Mouse (Mus musculus): ENCODE measurements around the gene Mroh2a. TPM values are rescaled to one million over a fixed set of nuclear protein-coding genes. Genes with fewer than 3 reads are reported as not detected.

Gene Mroh2a
- polyA plus RNA-seq, 1 experiment, result not detected

DNA sequence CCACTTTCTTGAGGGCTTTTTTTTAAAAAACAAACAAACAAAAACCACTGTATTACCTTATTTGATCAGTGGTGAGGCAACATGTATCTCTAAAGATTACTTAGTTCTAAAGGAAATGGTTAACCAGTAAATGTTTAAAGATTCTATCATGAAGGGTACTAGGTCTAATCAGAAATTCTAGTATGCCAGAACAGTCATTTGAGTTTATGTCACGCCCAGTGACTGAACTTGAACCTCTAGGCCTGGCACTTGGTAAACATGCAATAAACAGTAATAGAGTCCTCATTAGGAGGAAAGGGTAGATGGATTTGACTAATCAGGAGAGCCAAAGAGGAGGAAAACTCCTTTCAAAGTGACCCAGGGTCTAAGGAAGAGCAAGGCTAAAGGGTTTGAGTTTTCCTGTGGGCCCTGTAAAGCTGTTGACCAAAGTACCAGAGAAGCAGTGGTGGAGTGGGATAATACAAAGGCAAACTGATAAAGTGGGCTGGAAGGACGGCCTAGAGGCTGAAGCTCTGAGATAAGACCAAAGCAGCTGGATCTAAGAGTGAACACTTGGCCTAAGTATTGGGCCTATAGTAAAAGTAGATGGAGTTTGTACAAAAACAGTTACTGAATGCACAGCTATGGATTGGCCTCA lies 19.8 kb upstream of the Mroh2a start:
- 92% methylated on average over 2 of the region's 2 CpGs for WGBS
- TF ChIP-seq CTCF (IDR thresholded peaks at IDR 0.05; ENCODE audit: insufficient read depth, low read depth, low read length) (no peak), POLR2A (IDR thresholded peaks at IDR 0.05; ENCODE audit: insufficient read depth, low read depth, low read length) (no peak)
- Histone ChIP-seq H3K4me1 (ENCODE audit: control insufficient read depth, insufficient read depth, low read length) (peaks cover 11% of the 10 kb centered on the region), H3K4me3 (ENCODE audit: insufficient read depth, low read depth, low read length) (no peak overlapping the region), H3K27ac (ENCODE audit: insufficient read depth, low read depth, low read length) (no peak overlapping the region)

DNA sequence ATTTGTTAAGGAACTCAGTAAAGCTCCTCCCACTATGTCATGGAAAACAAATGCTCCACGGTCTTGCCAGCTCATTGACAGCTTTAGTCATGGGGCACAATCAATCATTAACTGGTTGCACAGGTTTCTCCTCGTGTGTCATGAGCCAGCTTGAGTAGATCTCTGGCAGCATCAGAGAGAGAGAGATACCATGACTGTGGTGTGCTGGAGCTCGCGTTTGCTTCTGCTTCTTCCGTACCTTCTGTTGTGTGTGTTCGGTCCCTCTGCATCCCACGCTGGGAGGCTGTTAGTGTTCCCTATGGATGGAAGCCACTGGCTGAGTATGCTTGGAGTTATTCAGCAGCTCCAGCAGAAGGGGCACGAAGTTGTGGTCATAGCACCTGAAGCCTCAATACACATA lies 15.0 kb upstream of the Mroh2a start, which contains the start of gene Ugt1a1:
Ugt1a1 (plus strand) TSS at position 148 of the 400 bp plus-strand sequence.
- Histone ChIP-seq H3K27ac (ENCODE audit: insufficient read depth, low read depth, low read length) (no peak within 1 kb of the TSS), H3K4me1 (ENCODE audit: control insufficient read depth, insufficient read depth, low read length) (no peaks in the 10 kb centered on the region), H3K4me3 (ENCODE audit: insufficient read depth, low read depth, low read length) (no peak within 1 kb of the TSS)
- TF ChIP-seq CTCF (IDR thresholded peaks at IDR 0.05; ENCODE audit: insufficient read depth, low read depth, low read length), result no peak
- no peak for TF ChIP-seq POLR2A (IDR thresholded peaks at IDR 0.05; ENCODE audit: insufficient read depth, low read depth, low read length)
- 67% methylated on average over 8 of the region's 8 CpGs for WGBS

DNA sequence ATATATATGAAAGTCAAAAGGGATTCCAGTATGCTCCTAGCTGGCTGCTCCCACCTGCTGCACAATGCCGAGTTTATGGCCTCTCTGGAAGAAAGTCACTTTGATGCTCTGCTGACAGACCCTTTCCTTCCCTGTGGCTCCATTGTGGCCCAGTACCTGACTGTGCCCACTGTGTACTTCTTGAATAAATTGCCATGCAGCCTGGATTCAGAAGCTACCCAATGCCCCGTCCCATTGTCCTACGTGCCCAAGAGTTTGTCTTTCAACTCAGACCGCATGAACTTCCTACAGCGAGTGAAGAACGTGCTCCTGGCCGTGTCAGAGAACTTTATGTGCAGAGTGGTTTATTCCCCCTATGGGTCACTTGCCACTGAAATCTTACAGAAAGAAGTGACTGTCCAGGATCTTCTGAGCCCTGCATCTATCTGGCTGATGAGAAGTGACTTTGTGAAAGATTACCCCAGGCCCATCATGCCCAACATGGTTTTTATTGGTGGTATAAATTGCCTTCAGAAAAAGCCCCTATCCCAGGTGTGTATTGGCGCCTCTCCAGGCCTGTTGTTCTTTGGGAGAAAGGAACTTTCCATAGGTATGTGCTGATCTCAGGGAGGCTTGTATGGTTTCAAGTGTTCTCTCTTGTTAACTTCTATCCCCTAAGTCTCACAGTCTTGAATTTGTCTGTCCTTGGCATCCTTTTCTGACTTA lies 14.3 kb upstream of the Mroh2a start:
- no peak overlapping the region for H3K27ac ChIP-seq (ENCODE audit: insufficient read depth, low read depth, low read length)
- TF ChIP-seq CTCF (IDR thresholded peaks at IDR 0.05; ENCODE audit: insufficient read depth, low read depth, low read length) (no peak), POLR2A (IDR thresholded peaks at IDR 0.05; ENCODE audit: insufficient read depth, low read depth, low read length) (no peak)
- WGBS, result 63% methylated on average over 8 of the region's 8 CpGs
- no peaks in the 10 kb centered on the region for H3K4me1 ChIP-seq (ENCODE audit: control insufficient read depth, insufficient read depth, low read length)
- no peak overlapping the region for H3K4me3 ChIP-seq (ENCODE audit: insufficient read depth, low read depth, low read length)

DNA sequence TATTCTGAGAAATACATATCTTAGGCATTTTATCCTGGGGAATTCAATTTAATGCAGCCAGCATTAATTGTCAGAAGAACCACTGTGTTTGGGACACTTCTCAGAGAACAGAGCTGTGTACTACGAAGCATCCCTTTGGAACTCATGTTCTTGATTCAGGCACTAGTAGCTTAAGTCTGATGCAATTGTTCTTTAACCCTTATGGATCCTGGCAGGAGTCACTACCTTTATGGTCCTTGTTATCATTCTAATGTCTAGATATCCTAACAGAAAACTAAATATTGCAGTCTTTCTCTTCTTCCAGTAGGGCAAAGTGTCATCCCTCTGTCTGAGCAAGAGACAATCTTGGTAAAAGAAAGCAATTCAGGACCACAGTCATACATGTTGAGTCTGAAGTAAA lies 13.7 kb upstream of the Mroh2a start:
- Histone ChIP-seq H3K27ac (ENCODE audit: insufficient read depth, low read depth, low read length) (no peak overlapping the region), H3K4me1 (ENCODE audit: control insufficient read depth, insufficient read depth, low read length) (no peaks in the 10 kb centered on the region), H3K4me3 (ENCODE audit: insufficient read depth, low read depth, low read length) (no peak overlapping the region)
- TF ChIP-seq CTCF (IDR thresholded peaks at IDR 0.05; ENCODE audit: insufficient read depth, low read depth, low read length) (no peak), POLR2A (IDR thresholded peaks at IDR 0.05; ENCODE audit: insufficient read depth, low read depth, low read length) (no peak)
- 77% methylated on average over 1 of the region's 1 CpGs for WGBS

DNA sequence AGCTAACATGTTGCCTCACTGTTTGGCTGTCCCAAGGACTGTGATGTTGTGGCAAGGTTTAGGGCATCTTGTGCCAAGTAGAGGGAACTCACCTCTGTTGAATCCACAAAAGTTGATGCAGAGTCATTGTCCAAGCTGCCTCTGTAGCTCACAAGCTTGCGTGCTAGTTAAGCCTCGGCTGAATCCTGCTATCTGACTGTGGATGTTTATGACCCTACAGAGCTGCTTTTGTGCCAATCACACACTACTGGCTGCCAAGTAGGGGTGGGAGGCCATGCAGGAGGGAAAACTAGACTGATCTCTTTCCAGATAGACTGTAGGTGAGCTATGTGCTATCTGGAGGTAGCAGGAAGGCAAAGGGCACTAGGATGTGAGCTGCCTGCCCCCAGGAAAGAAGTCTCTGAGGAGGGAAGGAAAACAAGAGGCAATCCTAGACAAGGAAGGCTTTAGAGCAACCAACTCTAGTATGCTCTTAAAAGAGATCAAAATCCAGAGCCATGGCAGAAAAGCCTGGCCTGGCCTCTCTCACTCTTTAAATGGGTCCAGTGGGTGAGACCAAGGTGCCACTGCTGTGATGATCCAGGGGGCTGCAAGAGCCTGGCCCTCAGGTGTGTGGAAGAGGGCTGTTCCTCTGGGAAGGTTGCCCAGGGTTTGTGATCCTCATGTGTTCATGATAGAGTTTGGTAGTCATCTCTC lies 12.9 kb upstream of the Mroh2a start:
- 76% methylated on average over 2 of the region's 2 CpGs for WGBS
- H3K4me3 ChIP-seq (ENCODE audit: insufficient read depth, low read depth, low read length), result no peak overlapping the region
- no peak overlapping the region for H3K27ac ChIP-seq (ENCODE audit: insufficient read depth, low read depth, low read length)
- no peaks in the 10 kb centered on the region for H3K4me1 ChIP-seq (ENCODE audit: control insufficient read depth, insufficient read depth, low read length)
- TF ChIP-seq CTCF (IDR thresholded peaks at IDR 0.05; ENCODE audit: insufficient read depth, low read depth, low read length), result no peak
- TF ChIP-seq POLR2A (IDR thresholded peaks at IDR 0.05; ENCODE audit: insufficient read depth, low read depth, low read length), result no peak

DNA sequence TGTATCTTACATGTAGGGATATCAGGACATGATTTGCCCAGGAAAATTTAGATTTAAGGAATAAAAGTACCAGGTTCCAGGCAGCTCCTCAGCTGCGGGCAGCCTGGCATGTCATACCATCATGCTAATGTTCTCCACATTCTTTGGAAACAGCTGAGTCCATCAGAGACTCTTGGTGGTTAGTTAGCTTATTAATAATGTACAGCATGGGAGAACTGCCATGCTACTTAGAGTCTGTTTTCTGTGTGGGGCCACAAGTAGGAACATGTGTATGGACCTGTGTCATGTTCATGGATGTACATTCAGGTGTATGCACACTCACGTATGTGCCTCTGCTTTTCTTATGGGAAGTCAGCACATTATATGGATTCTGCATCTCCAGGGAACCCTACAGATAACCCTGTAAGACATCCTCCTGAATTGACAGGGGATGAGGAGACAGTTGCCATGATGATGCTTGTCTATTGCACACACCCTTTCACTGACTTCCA lies 12.3 kb upstream of the Mroh2a start:
- no peaks in the 10 kb centered on the region for H3K4me1 ChIP-seq (ENCODE audit: control insufficient read depth, insufficient read depth, low read length)
- 76% methylated on average over 2 of the region's 2 CpGs for WGBS

DNA sequence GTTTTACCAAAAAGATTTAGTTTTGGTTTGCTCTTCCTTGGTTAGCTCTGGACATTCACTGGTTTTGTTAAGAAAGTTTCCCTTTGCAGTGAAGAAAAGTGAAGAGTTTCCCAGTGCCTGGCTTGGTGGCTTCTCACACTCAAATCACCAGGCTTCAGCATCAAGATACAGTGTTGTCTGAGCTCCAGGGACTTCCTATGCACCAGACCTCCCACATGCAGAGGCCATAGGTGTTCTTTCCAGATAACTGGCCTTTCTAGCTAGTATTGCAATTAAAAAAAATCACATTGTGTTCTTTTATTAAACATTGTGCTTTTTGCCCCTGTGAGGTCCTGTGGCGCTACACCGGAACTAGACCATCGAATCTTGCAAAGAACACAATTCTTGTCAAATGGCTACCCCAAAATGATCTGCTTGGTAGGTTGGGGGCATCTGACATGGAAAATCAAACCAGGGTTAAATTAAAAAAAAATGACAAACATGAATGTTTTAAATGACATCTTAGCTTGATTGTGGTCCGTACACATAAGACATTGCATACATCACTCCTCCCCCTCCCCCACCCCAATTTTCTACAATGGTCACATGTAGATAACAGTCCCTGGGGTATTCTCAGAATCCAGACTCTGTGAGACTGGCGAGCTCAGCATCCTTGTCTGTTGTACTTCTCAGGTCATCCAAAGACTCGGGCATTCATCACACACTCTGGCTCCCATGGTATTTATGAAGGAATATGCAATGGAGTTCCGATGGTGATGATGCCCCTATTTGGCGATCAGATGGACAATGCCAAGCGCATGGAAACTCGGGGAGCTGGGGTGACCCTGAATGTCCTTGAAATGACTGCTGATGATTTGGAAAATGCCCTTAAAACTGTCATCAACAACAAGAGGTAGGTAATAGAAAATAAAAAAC lies 11.1 kb upstream of the Mroh2a start:
- H3K4me3 ChIP-seq (ENCODE audit: insufficient read depth, low read depth, low read length), result no peak overlapping the region
- WGBS, result 72% methylated on average over 10 of the region's 10 CpGs
- no peaks in the 10 kb centered on the region for H3K4me1 ChIP-seq (ENCODE audit: control insufficient read depth, insufficient read depth, low read length)
- no peak overlapping the region for H3K27ac ChIP-seq (ENCODE audit: insufficient read depth, low read depth, low read length)
- no peak for TF ChIP-seq POLR2A (IDR thresholded peaks at IDR 0.05; ENCODE audit: insufficient read depth, low read depth, low read length)
- no peak for TF ChIP-seq CTCF (IDR thresholded peaks at IDR 0.05; ENCODE audit: insufficient read depth, low read depth, low read length)

More for the DNA sequence above, 12.3 kb upstream of the Mroh2a start:
- TF ChIP-seq POLR2A (IDR thresholded peaks at IDR 0.05; ENCODE audit: insufficient read depth, low read depth, low read length) (no peak), CTCF (IDR thresholded peaks at IDR 0.05; ENCODE audit: insufficient read depth, low read depth, low read length) (no peak)
- Histone ChIP-seq H3K4me3 (ENCODE audit: insufficient read depth, low read depth, low read length) (no peak overlapping the region), H3K27ac (ENCODE audit: insufficient read depth, low read depth, low read length) (no peak overlapping the region)

DNA sequence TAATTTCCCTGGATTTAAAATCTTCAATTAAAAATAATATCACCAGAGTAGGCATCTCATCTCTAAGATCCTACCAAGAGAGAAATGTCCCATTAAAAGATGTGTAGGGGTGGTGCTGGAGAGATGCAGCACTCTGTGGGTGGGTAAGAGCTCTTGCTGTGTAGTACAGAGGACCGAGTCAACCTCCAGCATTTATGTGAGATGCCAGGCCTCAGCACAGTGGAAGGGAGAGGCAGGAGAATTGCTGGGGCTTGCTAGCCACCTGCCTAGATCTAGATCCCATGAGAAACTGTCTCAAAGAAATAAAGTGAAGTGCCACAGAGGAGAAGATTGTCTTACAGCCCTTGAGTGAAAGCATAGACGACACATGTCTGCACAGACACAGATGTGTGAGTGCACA lies 10.2 kb upstream of the Mroh2a start:
- 61% methylated on average over 2 of the region's 2 CpGs for WGBS
- Histone ChIP-seq H3K27ac (ENCODE audit: insufficient read depth, low read depth, low read length) (no peak overlapping the region), H3K4me1 (ENCODE audit: control insufficient read depth, insufficient read depth, low read length) (no peaks in the 10 kb centered on the region), H3K4me3 (ENCODE audit: insufficient read depth, low read depth, low read length) (no peak overlapping the region)
- TF ChIP-seq CTCF (IDR thresholded peaks at IDR 0.05; ENCODE audit: insufficient read depth, low read depth, low read length) (no peak), POLR2A (IDR thresholded peaks at IDR 0.05; ENCODE audit: insufficient read depth, low read depth, low read length) (no peak)

Data from olfactory bulb, adult 2 months (tissue).